Mouse (Mus musculus): ENCODE results near the gene Gm49601.

DNA sequence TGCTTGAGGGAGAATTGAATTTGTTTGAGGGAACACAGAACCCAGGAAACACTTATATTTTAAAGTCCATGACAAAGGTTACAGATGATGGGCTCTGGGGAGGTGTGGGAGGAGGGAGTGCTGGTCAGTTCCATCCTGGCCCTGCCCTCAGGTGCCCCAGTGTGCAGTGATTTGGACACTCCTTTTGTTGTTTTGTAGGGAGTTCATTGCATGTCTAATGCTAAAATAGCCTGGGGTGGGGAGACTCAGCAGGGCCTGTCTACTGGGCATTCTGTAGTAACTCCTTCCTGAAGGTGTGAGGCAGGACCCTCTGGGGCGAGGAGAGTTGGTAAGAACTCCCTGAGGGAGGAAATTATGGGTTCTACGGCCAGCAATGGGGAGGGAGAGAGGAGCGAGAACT is 10.6 kb upstream of the Gm49601 start:
- no peak for TF ChIP-seq CTCF (IDR thresholded peaks at IDR 0.05; ENCODE audit: extremely low read depth, insufficient read length, insufficient replicate concordance, low read depth, low read length)
- TF ChIP-seq POLR2A (IDR thresholded peaks at IDR 0.05; ENCODE audit: low read depth, low read length): no peak

Data from small intestine, adult 2 months (tissue).